Mouse (Mus musculus) megakaryocyte, embryonic 14.5 days (primary cell): ENCODE measurements around the gene Sfmbt2.

Experiments used
- FLI1 ChIP-seq: IDR thresholded peaks from 2 replicates; pipeline ENCODE4 v1.6.1; 2012; ENCODE audit warnings: low read length, inconsistent platforms, mixed read lengths
- GATA1 ChIP-seq: IDR thresholded peaks from 3 replicates; pipeline ENCODE4 v1.6.1; 2012; ENCODE audit warnings: mixed read lengths, low read length, inconsistent platforms, borderline replicate concordance

DNA sequence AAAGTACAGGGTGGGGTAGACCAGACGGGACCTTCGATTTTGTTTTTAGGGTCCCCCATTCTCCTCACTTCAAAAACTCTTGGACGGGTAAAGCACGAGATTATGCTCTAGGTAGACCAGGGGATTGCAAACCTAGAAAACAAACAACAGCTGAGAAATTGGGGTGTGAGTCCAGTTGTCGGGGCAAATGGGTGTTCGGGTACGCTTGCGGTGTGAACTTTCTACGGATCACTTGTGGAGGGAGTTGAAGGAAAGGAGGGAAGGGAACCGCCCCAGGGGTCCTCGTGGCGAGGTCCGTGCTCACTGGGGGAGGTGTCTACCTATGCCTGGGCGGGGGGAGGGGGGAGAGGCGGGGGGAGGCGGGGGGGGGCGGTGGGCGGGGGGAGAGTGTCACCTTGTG is 1.6 kb downstream of the Sfmbt2 start:
- no peak for TF ChIP-seq GATA1
- TF ChIP-seq FLI1: no peak
